Mouse (Mus musculus): ENCODE data around the gene Gm28230.

GRCm38 (mm10) chr2:74733317-74733661 lies 6.8 kb downstream of the Gm28230 start:
- TF ChIP-seq CTCF (IDR thresholded peaks at IDR 0.05; ENCODE audit: extremely low read depth, insufficient read length, insufficient replicate concordance, low read depth, low read length), result no peak
- no peak for TF ChIP-seq POLR2A (IDR thresholded peaks at IDR 0.05; ENCODE audit: low read depth, low read length)
